Mouse (Mus musculus) lung, adult 2 months (tissue): ENCODE measurements at regions not wholly inside any gene's neighbourhood (a gene's known extent, or its start where the extent isn't known, plus 50 kb on each side); places are given as distances from the start of the nearest gene placed in this dataset.

Experiments used
- CTCF ChIP-seq: fragments of 200-500 bp; IDR thresholded peaks from 2 replicates; pipeline ENCODE4 v1.5.1; 2011; ENCODE audit warnings: mild to moderate bottlenecking, low read length, control low read depth; ENCODE audit not compliant: insufficient read depth
- POLR2A ChIP-seq: fragments of 200-500 bp; IDR thresholded peaks from 2 replicates; pipeline ENCODE4 v1.6.1; 2011; ENCODE audit warnings: low read depth, mild to moderate bottlenecking, control low read depth, low read length, borderline replicate concordance; ENCODE audit errors: extremely low read depth

DNA sequence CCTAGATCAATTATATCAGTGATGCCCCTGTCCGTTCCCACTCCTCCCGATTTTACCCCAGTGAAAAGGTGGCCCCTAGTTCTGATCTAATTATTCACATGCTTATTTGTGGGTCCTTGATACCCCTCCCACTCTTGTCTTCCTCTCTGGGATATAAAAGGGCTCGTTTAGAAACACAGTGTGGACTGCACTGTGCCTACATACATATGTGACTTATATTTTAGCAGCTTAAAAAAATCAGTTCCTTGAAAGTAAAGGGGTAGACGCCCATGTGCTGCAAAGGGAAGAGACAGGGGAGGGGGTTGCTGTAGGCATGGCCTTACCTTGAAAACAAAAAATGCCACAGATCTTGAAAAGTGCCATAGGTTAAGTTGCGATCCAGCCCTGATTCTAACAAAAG lies 176.1 kb downstream of the Tshz3 start:
- no peak for TF ChIP-seq CTCF
- no peak for TF ChIP-seq POLR2A
